Mouse (Mus musculus) heart, adult 8-10 months (tissue): ENCODE data around the gene Kirrel3. TPM values are rescaled to one million over a fixed set of nuclear protein-coding genes. Genes with fewer than 3 reads are reported as not detected.

Experiments
- DNase-seq: peaks from one replicate; pipeline ENCODE4 v3.0.0; 2022; ENCODE audit warnings: low spot score
- total RNA-seq, 4 experiments: library from RNA; stranded (reverse); gene quantifications; 2 replicates each; pipeline ENCODE4 v1.2.4; 2022

Gene Kirrel3
- total RNA-seq, 4 experiments from 2014 or later = 0.33 to 0.69 (median 0.54) TPM

DNA sequence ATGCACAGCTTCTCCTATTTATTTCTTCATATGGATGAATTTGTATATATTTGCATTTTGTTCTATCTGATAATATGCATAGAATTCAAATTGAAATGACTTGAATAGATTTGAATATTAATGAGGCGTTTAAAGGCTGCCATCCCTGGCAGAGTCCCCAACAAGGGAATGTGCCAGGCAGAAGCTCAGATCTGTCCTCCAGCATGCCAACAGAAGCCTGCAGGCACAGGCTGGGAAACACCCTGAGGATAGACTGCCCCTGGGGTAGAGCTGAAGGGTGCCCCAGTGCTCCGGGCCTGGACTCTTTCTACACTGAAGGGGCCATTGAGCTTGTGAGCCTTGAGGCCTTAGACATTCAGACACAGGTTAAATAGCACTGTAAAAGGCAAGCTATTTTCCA lies 21.5 kb downstream of the Kirrel3 start:
- DNase-seq = no peak

- DNase-seq = no peak
Measured at GRCm38 (mm10) chr9:34518861-34519260, 33.2 kb downstream of the Kirrel3 start.

- DNase-seq = no peak
Measured at GRCm38 (mm10) chr9:34520234-34520950, 34.7 kb downstream of the Kirrel3 start.

DNA sequence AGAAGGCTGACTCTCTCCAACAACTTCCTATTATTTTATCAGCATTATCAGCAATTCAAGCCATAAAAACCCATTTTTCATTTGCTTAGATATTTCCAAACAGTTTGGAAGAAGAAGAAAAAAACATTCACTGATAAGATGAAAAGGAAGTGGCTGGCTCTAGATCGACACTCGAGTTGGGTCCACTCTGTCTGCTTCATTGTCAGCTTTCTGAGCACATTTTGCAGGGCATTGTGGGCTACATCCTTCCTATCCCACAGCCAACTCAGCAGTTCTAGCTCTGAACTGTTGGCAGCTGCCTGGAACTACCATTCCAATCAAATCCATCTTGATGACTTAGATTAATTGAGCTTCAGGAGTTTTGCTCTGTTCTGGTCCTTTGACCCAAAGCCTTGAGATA lies 40.0 kb downstream of the Kirrel3 start:
- no peak for DNase-seq

DNA sequence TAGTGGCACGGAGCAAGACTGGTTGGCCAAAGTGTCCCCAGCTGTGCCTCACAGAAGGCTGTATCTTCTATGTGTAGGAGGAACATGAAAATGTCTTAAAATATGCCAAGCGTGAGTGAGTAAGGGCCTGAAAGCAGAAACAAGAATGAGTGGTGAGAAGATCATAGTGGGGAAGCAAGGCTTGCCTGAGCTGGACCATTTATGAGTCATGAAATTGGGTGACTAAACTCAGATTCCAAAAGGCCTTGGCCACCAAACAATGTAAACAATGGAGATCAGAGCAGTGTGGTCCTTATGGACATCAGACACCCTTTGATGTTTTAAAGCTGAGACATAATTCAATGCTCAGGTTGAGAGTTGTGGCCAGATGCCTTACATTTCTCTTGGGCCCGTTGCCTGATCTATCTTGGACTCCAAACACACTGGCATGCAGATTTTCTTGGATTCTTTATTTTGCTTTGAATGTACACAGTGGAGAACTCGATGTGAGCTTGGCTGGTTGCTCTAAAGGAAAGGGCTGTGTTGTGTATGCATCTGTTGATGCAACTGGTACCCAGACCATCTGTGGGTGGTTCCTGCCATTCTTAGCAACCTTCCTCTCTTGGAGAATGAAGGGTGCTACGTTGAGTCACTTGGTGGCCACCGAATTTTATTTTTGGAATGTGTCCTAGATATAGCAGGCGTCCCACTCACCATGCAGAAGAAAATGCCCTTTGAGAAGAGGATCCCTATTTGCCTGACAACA lies 53.1 kb downstream of the Kirrel3 start:
- DNase-seq = no peak

GRCm38 (mm10) chr9:34541908-34542307 lies 56.2 kb downstream of the Kirrel3 start:
- DNase-seq = no peak

DNA sequence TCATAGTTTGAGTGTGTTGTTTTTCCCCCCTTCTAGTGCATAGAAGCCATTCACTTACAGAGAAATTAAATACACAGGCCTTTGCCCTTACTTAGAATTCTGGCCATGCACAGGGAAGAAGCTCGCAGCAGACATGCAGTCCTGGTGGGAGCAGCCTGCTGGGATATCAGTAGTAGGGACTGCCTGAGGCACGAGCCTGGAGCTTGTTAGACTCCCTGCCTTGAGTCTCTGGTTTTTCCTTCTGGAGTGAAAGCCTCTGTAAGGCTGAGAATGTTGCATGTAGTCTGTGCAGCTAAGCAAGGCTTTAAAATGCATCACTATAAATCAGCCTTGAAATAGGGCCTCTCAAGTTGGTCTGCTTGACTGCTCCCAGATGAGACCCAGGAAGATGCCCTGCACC lies 70.0 kb downstream of the Kirrel3 start:
- DNase-seq = no peak

- no peak for DNase-seq
Measured at GRCm38 (mm10) chr9:34557846-34558245, 72.2 kb downstream of the Kirrel3 start.

GRCm38 (mm10) chr9:34558291-34558899 lies 72.7 kb downstream of the Kirrel3 start:
- DNase-seq = no peak

- DNase-seq = no peak
Measured at GRCm38 (mm10) chr9:34559102-34559501, 73.4 kb downstream of the Kirrel3 start.

GRCm38 (mm10) chr9:34561281-34561680 lies 75.6 kb downstream of the Kirrel3 start:
- no peak for DNase-seq

DNA sequence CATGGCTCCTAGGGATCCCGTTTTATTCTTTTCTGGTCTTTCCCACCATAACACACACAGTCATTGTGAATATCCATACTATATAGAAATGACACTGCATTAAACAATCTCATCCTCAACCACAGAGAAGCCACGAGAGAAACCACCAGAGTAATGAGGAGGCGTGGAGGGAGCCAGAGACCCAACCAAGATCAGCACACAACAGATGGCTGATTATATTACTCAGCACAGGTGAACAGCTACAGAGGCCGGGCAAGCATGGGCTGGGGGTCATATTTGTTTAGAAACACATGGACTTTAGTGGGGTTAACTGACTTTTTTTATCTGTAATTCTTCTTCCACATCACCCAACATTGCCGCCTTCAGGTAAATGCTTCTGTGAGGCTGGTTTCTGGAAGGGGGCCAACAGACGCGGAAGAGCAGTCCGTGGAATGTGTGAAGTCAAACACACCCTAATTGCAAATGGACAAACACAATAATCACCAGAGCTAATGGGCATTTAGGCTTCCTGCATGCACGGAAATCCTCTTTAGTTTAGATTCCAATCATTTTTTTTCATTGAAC lies 76.8 kb downstream of the Kirrel3 start:
- DNase-seq = no peak

- DNase-seq = no peak
Measured at GRCm38 (mm10) chr9:34573906-34574305, 88.2 kb downstream of the Kirrel3 start.

DNA sequence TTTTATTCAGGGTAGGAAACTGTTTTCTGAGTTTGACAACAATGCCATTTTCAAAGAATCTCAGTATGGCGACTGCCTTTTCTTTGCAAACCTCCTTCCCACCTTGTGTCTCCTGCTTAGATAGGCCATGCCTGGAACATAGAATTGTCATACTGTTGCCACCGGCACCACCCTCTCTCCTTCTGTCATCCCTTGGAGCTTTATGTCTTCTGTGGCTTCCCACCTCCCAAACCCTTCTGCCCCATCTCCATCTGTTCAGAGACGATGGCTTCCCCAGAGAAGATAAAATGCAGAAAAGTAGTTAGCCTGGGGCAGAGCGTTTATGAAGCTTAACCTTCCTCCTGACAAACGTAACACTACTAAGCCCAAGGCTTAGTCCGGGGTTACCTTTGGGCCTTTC lies 88.9 kb downstream of the Kirrel3 start:
- no peak for DNase-seq

DNA sequence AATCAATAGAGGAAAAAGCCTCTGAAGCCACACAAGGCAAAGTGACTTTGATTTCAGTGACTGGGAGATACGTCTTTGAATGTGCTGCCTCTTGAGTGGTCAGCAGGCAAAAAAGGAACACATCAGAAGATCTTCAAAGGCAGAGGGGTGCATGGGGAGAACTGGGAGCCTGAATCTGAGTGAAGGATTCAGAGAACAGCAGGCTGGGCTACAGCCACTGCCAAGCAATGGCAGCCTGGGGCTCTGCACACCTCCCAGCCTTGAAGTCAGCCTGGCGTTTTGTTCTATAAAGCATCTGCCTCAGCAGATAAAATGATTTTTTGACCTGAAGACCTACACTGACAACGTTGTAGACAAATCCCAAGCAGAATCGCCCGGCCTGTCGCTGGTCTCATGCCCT lies 93.5 kb downstream of the Kirrel3 start:
- DNase-seq = no peak

DNA sequence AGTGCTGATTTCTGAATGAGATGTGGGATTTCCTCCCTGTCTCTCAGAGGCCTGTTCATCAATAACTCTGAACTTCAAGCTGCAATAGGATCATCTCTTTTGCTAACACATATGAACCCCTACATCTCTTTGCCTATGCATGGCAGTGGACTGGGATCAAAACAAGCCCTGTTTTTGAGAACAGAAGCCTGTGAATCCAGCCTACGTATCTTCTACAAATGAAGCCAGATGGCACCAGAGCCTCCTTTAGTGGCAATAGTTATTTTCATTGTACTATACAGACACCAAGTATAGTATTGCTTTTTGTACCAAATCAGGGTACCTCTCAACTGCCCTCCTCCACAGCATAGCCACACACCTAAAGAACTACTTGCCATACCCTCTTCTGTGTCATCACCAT lies 94.4 kb downstream of the Kirrel3 start:
- no peak for DNase-seq

GRCm38 (mm10) chr9:34582496-34582895 lies 96.8 kb downstream of the Kirrel3 start:
- DNase-seq = no peak

- no peak for DNase-seq
Measured at GRCm38 (mm10) chr9:34585487-34585886, 99.8 kb downstream of the Kirrel3 start.

- DNase-seq = no peak
Measured at GRCm38 (mm10) chr9:34586080-34586479, 100.4 kb downstream of the Kirrel3 start.

DNA sequence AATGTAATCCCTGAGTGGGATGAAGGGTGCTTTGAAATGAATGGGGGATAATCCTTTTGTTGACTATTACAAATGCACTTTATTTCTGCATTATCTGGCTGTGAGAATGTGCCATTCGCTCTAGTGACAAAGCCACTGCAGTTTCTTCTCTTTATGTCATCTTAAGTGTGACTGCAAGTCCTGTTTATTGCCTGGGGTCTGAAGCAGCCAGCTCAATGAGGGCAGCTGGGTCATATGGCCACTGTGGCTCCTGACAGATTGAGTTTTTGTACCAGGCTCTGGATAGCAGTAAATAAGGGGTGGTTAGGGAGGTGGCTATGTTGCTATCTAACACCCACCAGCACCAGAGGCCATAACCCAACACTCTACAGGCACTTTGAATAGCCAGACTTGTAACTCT lies 104.1 kb downstream of the Kirrel3 start:
- DNase-seq = no peak

- DNase-seq = no peak
Measured at GRCm38 (mm10) chr9:34592073-34592610, 106.4 kb downstream of the Kirrel3 start.

- DNase-seq = no peak
Measured at GRCm38 (mm10) chr9:34593889-34594288, 108.2 kb downstream of the Kirrel3 start.
